Mouse (Mus musculus) hindbrain, embryonic 14.5 days (tissue): Measurements from ENCODE around the gene Arhgef15. TPM values are rescaled to one million over a fixed set of nuclear protein-coding genes. Genes with fewer than 3 reads are reported as not detected.

Source experiments
- ATAC-seq: fragments of 200-750 bp; cut with Nextera tagmentation; 2 replicates; pipeline ENCODE4 v1.8.0; 2017; ENCODE audit warnings: moderate number of reproducible peaks, mild to moderate bottlenecking, moderate TSS enrichment, moderate library complexity; ENCODE audit not compliant: low FRiP score
- DNase-seq: peaks from one replicate; pipeline ENCODE4 v3.0.0-alpha.2; 2015; ENCODE audit warnings: low spot score
- H3K27ac ChIP-seq: fragments of 300-500 bp; sonication (generic); 2 replicates; pipeline ENCODE4 v1.5.1; 2014; ENCODE audit warnings: mild to moderate bottlenecking, moderate library complexity
- H3K27me3 ChIP-seq: fragments of 300-500 bp; sonication (generic); 2 replicates; pipeline ENCODE4 v1.6.1; 2014; ENCODE audit warnings: mild to moderate bottlenecking, low read length, mixed read lengths; ENCODE audit not compliant: control insufficient read depth, insufficient read depth
- H3K36me3 ChIP-seq: fragments of 300-500 bp; sonication (generic); replicated peaks from 2 replicates; pipeline ENCODE4 v1.6.1; 2014; ENCODE audit not compliant: control insufficient read depth, insufficient read depth
- H3K4me1 ChIP-seq: fragments of 300-500 bp; sonication (generic); replicated peaks from 2 replicates; pipeline ENCODE4 v1.6.1; 2014; ENCODE audit warnings: antibody characterized with exemption, low read length, mixed read lengths; ENCODE audit not compliant: control insufficient read depth, insufficient read depth
- H3K4me2 ChIP-seq: fragments of 300-500 bp; sonication (generic); replicated peaks from 2 replicates; pipeline ENCODE4 v1.6.1; 2014; ENCODE audit warnings: mild to moderate bottlenecking, moderate library complexity
- H3K4me3 ChIP-seq: fragments of 300-500 bp; sonication (generic); replicated peaks from 2 replicates; pipeline ENCODE4 v1.5.1; 2014; ENCODE audit warnings: mild to moderate bottlenecking, low read length
- H3K9ac ChIP-seq: fragments of 300-500 bp; sonication (generic); 2 replicates; pipeline ENCODE4 v1.6.1; 2014
- H3K9me3 ChIP-seq: fragments of 300-500 bp; sonication (generic); 2 replicates; pipeline ENCODE4 v1.6.1; 2016; ENCODE audit warnings: low read length; ENCODE audit not compliant: control insufficient read depth
- WGBS: fragments of 180-500 bp; shearing (Covaris S2); extraction: QIAGEN DNeasy Blood & Tissue Kit; methylation state at CpG from one replicate; pipeline ENCODE4 v1.1.7; 2014; 5-methylcytosine and 5-hydroxymethylcytosine counted together
- microRNA-seq: library from miRNA; unstranded; fragments of <30 nt; microRNA quantifications from one replicate; pipeline ENCODE4, GENCODE M21; 2016
- polyA plus RNA-seq: library from polyadenylated mRNA; unstranded; fragments of >200 nt; fragmentation: Nextera tagmentation; extraction: Ambion mirVana; gene quantifications from 2 replicates; pipeline ENCODE4 v1.2.1, GENCODE M21; 2014

Gene Arhgef15
- polyA plus RNA-seq, 1 experiment from 2014 or later = 23.4 TPM

DNA sequence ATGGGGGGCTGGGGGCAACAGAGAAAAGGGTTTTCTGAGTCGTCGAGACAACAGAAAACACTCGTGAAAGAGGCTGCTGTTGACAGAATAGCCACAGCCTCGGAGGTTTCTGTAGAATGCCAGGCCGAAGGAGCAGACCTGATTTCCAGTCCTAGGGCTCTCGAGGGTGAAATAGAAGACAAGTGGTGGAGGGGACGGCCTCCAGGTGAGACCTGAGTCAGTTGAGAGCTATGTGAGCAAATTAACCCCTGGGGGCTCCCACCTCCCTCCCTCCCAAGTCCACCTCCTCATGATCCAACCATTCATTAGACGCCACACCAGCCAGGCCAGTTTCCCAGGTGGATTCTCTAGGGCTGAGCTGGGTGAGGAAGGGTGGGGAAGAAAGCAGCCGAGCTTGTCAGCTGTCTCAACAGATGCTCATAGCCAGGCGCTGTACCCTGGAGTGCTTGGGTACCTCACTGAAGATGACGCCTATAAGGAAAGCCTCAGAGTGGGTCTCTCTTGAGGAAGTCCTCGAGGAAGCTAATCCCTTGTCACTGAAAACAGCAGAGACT lies 63.3 kb downstream of the Arhgef15 start:
- H3K9me3 ChIP-seq = no peaks in the 10 kb centered on the region
- 77% methylated on average over 12 of the region's 12 CpGs for WGBS
- no peaks in the 10 kb centered on the region for H3K36me3 ChIP-seq

More for the DNA sequence above, 63.3 kb downstream of the Arhgef15 start:
- H3K27me3 ChIP-seq = no peaks in the 10 kb centered on the region
- no peak overlapping the region for H3K27ac ChIP-seq
- no peak overlapping the region for H3K9ac ChIP-seq
- ATAC-seq (no peak), DNase-seq (no peak)
- no peak overlapping the region for H3K4me2 ChIP-seq
- no peaks in the 10 kb centered on the region for H3K4me1 ChIP-seq
- H3K4me3 ChIP-seq = no peak overlapping the region

Small RNAs within 50 kb of the gene (microRNA-seq; reads per million reads assigned to microRNA genes)
- gene Mir3062 = 6.8 reads per million, percentile 26 among the genes with 10 or more reads in this experiment

Other genes starting within 250 kb of the Arhgef15 start
- 91.2 and 97.1 TPM in 2 replicates for gene Ndel1, start 85.6 kb downstream of the Arhgef15 start, polyA plus RNA-seq
- gene Rnf222, start 68.9 kb downstream of the Arhgef15 start, polyA plus RNA-seq = not detected in 2 replicates
- gene Rpl26, start 55.9 kb downstream of the Arhgef15 start, polyA plus RNA-seq = 573 and 680 TPM in 2 replicates
- 0.52 and 0.56 TPM in 2 replicates for gene Odf4, start 30.4 kb downstream of the Arhgef15 start, polyA plus RNA-seq
- 2.0 and 2.3 TPM in 2 replicates for gene Slc25a35, start 10.7 kb upstream of the Arhgef15 start, polyA plus RNA-seq
- gene Rangrf, start 17.7 kb upstream of the Arhgef15 start, polyA plus RNA-seq = 26.2 and 32.3 TPM in 2 replicates
- 12.7 and 15.3 TPM in 2 replicates for gene Pfas, start 51.0 kb upstream of the Arhgef15 start, polyA plus RNA-seq
- gene Ctc1, start 58.4 kb upstream of the Arhgef15 start, polyA plus RNA-seq = 54.4 and 58.9 TPM in 2 replicates
- 17.0 and 22.0 TPM in 2 replicates for gene Aurkb, start 88.2 kb upstream of the Arhgef15 start, polyA plus RNA-seq
- gene Borcs6, start 102.2 kb upstream of the Arhgef15 start, polyA plus RNA-seq = 18.6 and 24.3 TPM in 2 replicates
- 40.3 and 40.7 TPM in 2 replicates for gene Tmem107, start 113.3 kb upstream of the Arhgef15 start, polyA plus RNA-seq
- 324 and 368 TPM in 2 replicates for gene Vamp2, start 131.0 kb upstream of the Arhgef15 start, polyA plus RNA-seq
- 9.6 and 10.1 TPM in 2 replicates for gene Per1, start 137.7 kb upstream of the Arhgef15 start, polyA plus RNA-seq
- 0.43 and 0.52 TPM in 2 replicates for gene Hes7, start 162.9 kb upstream of the Arhgef15 start, polyA plus RNA-seq
- gene 9130213A22Rik, start 165.1 kb upstream of the Arhgef15 start, polyA plus RNA-seq = 0.39 and 0.56 TPM in 2 replicates
- gene Aloxe3, start 168.4 kb upstream of the Arhgef15 start, polyA plus RNA-seq = 4.3 and 4.9 TPM in 2 replicates
- 0.59 and 0.60 TPM in 2 replicates for gene Alox12b, start 199.5 kb upstream of the Arhgef15 start, polyA plus RNA-seq
- 0.25 and 0.30 TPM in 2 replicates for gene Alox8, start 240.4 kb upstream of the Arhgef15 start, polyA plus RNA-seq